Mouse (Mus musculus) CH12.LX (cell line): ENCODE results near the gene Clec3b.

Experiments used
- E2F4 ChIP-seq: IDR thresholded peaks from 2 replicates; pipeline ENCODE4 v1.6.1; 2011; ENCODE audit warnings: low read depth, low read length, improper control_type of control experiment; ENCODE audit not compliant: insufficient replicate concordance
- POLR2A ChIP-seq: IDR thresholded peaks from 2 replicates; pipeline ENCODE4 v1.6.1; 2011; ENCODE audit warnings: low read depth, mild to moderate bottlenecking, improper control_type of control experiment, low read length

DNA sequence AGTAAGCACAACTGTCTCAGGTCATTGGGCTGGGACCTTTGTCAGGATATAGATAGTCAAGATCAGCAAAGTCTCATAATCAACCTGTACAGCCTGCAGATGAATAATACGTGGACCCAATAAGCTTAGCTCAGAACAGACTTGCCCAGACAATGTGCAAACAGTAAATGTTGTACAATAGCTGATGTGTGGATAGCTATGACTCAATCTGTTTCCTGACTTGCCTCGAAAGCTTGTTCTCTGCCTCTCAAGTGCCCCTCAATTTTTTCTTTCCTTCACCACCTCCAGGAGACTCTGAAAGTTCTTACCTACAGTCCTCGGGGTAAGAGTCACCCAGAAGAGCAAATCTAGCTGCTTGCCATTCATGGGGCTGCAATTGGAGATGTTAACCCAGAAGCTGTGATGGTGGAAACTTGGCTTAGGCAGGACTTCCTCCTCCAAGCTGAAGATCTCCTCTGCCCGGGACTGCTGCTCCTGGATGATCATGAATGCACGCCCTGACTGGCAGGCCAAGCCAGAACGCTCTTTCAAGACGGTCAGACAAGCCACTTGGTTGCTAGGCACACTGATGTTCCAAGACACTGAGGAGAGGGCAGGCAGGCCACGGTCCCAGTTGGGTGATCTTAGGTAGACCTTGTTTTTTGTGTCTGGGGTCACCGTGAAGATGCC lies 26.8 kb downstream of the Clec3b start:
- TF ChIP-seq E2F4 (no peak), POLR2A (no peak)
